Mouse (Mus musculus) layer of hippocampus, postnatal 36 days (tissue): ENCODE data around the gene Cela2a. TPM values are rescaled to one million over a fixed set of nuclear protein-coding genes. Genes with fewer than 3 reads are reported as not detected.

Experiments used
- DNase-seq, 2 experiments: peaks; one replicate each; pipeline ENCODE4 v3.0.0; 2022
- total RNA-seq, 2 experiments: library from RNA; stranded (reverse); gene quantifications; 2 replicates each; pipeline ENCODE4 v1.2.3; 2021

The Cela2a gene
- total RNA-seq, 2 experiments from 2014 or later: not detected

DNA sequence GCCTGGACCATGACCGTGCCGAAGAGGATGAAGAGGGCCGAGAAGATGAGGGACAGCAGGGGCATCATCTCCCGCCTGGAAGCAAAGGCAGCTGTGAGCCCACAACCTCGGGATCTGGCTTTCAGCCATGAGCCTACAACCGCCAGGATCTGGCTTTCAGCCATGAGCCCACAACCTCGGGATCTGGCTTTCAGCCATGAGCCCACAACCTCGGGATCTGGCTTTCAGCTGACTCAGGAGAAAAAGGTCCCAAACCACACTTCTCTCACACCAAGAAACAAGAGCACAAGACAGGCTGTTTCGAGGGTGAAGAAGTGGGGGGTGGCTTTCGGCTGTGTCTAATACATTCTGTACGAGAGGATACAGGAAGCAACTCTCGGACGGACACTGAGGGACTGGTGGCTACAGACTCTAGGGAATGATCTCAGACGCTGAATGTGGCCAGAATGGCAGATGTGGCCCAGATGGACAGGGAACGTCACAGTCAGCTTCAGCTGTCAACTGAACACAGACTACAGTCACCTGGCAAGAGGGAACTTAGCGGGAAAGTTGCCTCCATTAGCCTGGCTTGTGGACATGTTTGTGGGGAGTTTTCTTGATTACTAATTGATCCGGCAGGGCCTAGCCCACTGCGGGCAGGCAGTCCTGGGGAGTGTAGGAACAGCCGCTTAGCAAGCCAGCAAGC, 59.1 kb downstream of the Cela2a start:
- peak in 1 of 2 experiments; percentile 41 for DNase-seq

DNA sequence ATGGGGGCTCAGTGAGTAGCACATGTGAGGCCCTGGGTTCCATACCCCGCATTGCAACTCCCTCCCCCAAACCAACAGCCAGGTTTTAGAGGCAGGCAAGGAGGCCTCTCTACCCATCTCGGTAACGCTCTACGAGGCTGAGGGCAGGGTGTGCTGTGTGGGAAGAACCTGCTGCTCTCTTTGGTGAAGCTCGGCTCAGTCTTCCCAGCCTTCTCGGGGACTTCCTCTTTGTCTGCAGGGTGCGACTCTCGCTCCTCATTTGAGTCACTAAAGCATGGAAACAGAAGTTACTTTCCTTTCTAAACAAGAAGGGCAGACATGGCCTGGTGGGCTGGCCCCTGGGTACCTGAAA, 59.7 kb downstream of the Cela2a start:
- peak in 1 of 2 experiments; percentile 29 for DNase-seq

DNA sequence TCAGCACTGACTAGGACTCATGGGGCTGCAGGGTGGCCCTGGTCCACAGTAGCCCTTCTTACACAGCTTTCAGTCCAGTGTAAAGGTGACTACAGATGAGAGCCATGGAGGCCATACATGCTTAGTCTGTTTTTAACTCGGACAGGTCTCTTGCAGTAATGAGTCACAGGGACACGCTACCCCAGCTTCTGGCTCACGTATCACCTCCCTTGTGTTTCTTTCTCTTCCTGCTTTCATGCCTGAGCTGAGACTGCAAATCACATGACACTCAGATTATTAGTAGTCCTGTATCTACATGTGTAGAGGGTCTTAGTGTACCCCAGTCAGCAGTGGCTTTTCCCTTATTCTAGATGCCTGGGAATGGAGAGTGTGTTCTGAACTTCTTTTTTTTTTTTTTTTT, 61.0 kb downstream of the Cela2a start:
- DNase-seq: no peak

Other genes starting within 250 kb of the Cela2a start
- gene Fblim1, start 220.1 kb downstream of the Cela2a start, total RNA-seq: 1 to 10 TPM in 1 of 2 experiments, under 1 TPM in 1; 0.50 to 1.0 TPM
- gene Tmem82, start 207.5 kb downstream of the Cela2a start, total RNA-seq: under 1 TPM; 0.28 to 0.42 TPM
- gene Slc25a34, start 202.3 kb downstream of the Cela2a start, total RNA-seq: 1 to 10 TPM; 2.6 to 2.9 TPM
- 10 to 100 TPM; 67.4 to 81.7 TPM for gene Plekhm2, start 161.3 kb downstream of the Cela2a start, total RNA-seq
- not detected for gene Rsc1a1, start 140.6 kb downstream of the Cela2a start, total RNA-seq
- 10 to 100 TPM; 45.1 to 46.9 TPM for gene Ddi2, start 102.7 kb downstream of the Cela2a start, total RNA-seq
- under 1 TPM in 1 of 2 experiments, not detected in 1; 0.32 TPM for gene Agmat, start 79.5 kb downstream of the Cela2a start, total RNA-seq
- gene Dnajc16, start 35.2 kb downstream of the Cela2a start, total RNA-seq: 10 to 100 TPM; 43.3 to 45.0 TPM
- 10 to 100 TPM; 19.9 to 21.1 TPM for gene Casp9, start 32.5 kb downstream of the Cela2a start, total RNA-seq
- not detected for gene Ctrc, start 20.2 kb upstream of the Cela2a start, total RNA-seq
- gene Efhd2, start 48.8 kb upstream of the Cela2a start, total RNA-seq: 100 to 1,000 TPM; 135 to 143 TPM
- gene Fhad1, start 188.9 kb upstream of the Cela2a start, total RNA-seq: 1 to 10 TPM; 8.6 to 9.7 TPM